Mouse (Mus musculus) left cerebral cortex, postnatal 4 days (tissue): Measurements from ENCODE around the gene Gm21775. TPM values are rescaled to one million over a fixed set of nuclear protein-coding genes. Genes with fewer than 3 reads are reported as not detected.
"Not testable (repeated sequence)": the region's sequence is repeated elsewhere in the genome, so short reads cannot be mapped to it uniquely, and the experiment has no call there.

Source experiments
- DNase-seq: peaks from one replicate; pipeline ENCODE4 v3.0.0-alpha.2; 2022
- intact Hi-C: fragments of 180-260 bp; cut with DNase I; formaldehyde crosslinking; loops from one replicate; pipeline ENCODE4 v1.15.1; 2025
- total RNA-seq, 2 experiments: library from RNA; stranded (reverse); gene quantifications; 2 replicates each; pipeline ENCODE4 v1.2.3; 2021

The Gm21775 gene
- not detected for total RNA-seq

- intact Hi-C loops, DNase-seq: not testable (repeated sequence)
Measured at GRCm38 (mm10) chrY:10553153-10553552, at the start of gene Gm21775. Gene Gm21775 (plus strand): TSS chrY:10553453.

GRCm38 (mm10) chrY:10535942-10536341 lies 17.3 kb upstream of the Gm21775 start, which contains the start of gene Gm20737:
Gene Gm20737 (minus strand): TSS chrY:10536042.
- DNase-seq, intact Hi-C loops: not testable (repeated sequence)

Other genes with a start within 250 kb of the Gm21775 start
- not detected for gene Gm20834, start 228.9 kb upstream of the Gm21775 start, total RNA-seq
- not detected for gene Gm28510, start 140.7 kb upstream of the Gm21775 start, total RNA-seq
- gene Gm20737, start 17.4 kb upstream of the Gm21775 start, total RNA-seq = not detected
- not detected for gene Gm21900, start 62.9 kb downstream of the Gm21775 start, total RNA-seq
- not detected for gene Gm20777, start 199.0 kb downstream of the Gm21775 start, total RNA-seq